Mouse (Mus musculus) ZHBTc4 (cell line): ENCODE data around the gene Olfr418.
"Not testable (repeated sequence)": the region's sequence is repeated elsewhere in the genome, so short reads cannot be mapped to it uniquely, and the experiment has no call there.

Source experiments
- DNase-seq: peaks from one replicate; pipeline ENCODE4 v3.0.0-alpha.2; 2011; ENCODE audit warnings: low read depth, low spot score

Olfr418 gene

GRCm38 (mm10) chr1:173265701-173266100, at the start of gene Olfr418:
Olfr418 (plus strand) TSS chr1:173266001.
- DNase-seq: no peak

GRCm38 (mm10) chr1:173216481-173216880, 49.3 kb upstream of the Olfr418 start:
- DNase-seq: no peak

- no peak for DNase-seq
Measured at GRCm38 (mm10) chr1:173227081-173227480, 38.7 kb upstream of the Olfr418 start, which contains the start of gene Fcer1a. Fcer1a (minus strand) TSS chr1:173227214.

GRCm38 (mm10) chr1:173237004-173237403, 28.8 kb upstream of the Olfr418 start:
- DNase-seq: not testable (repeated sequence)

- no peak for DNase-seq
Measured at GRCm38 (mm10) chr1:173249888-173250287, 15.9 kb upstream of the Olfr418 start.

- DNase-seq: no peak
Measured at GRCm38 (mm10) chr1:173277677-173278076, 11.9 kb downstream of the Olfr418 start, which contains the start of gene Mptx2. Mptx2 (minus strand) TSS chr1:173277777.

GRCm38 (mm10) chr1:173302795-173303194, 37.0 kb downstream of the Olfr418 start:
- not testable (repeated sequence) for DNase-seq

GRCm38 (mm10) chr1:173313535-173314050, 47.8 kb downstream of the Olfr418 start:
- not testable (repeated sequence) for DNase-seq

- DNase-seq: no peak
Measured at GRCm38 (mm10) chr1:173315725-173316124, 49.9 kb downstream of the Olfr418 start.

- no peak for DNase-seq
Measured at GRCm38 (mm10) chr1:173317925-173318477, 52.2 kb downstream of the Olfr418 start.

GRCm38 (mm10) chr1:173321593-173322248, 55.9 kb downstream of the Olfr418 start:
- DNase-seq: peak; percentile 84

GRCm38 (mm10) chr1:173322249-173322627, 56.4 kb downstream of the Olfr418 start:
- DNase-seq: no peak
